Mouse (Mus musculus) adrenal gland, postnatal 10 days (tissue): ENCODE results near the gene Tmprss15. TPM values are rescaled to one million over a fixed set of nuclear protein-coding genes. Genes with fewer than 3 reads are reported as not detected.

Experiments used
- total RNA-seq, 2 experiments: library from RNA; stranded (reverse); gene quantifications; 2 replicates each; pipeline ENCODE4 v1.2.3; 2021

Tmprss15 gene
- total RNA-seq, 2 experiments from 2014 or later, result not detected

Other genes starting within 250 kb of the Tmprss15 start
- 1 to 10 TPM; 2.1 to 2.9 TPM for gene Chodl, start 160.1 kb downstream of the Tmprss15 start, total RNA-seq